Comparison of ENCODE assay signal across 8 mouse cellular contexts in genomic region chr19:16133721-16134570, GRCm38 (mm10). TPM values are rescaled to one million over a fixed set of nuclear protein-coding genes. Genes with fewer than 3 reads are reported as not detected.
DNase-seq lines count a peak whose midpoint lies in the region; ATAC-seq and TF ChIP-seq lines count a peak whose summit lies in the region.

No protein-coding gene starts in this region.

- intact Hi-C loops in gastrocnemius, postnatal 14 days (cut with DNase I; ENCODE audit: low total_unique reads) = no loop called here

- H3K27me3 ChIP-seq in heart, embryonic 11.5 days (ENCODE audit: control insufficient read depth, insufficient read depth, low read length) = no peaks in the 10 kb centered on the region
- no peaks in the 10 kb centered on the region for H3K27me3 ChIP-seq in limb, embryonic 12.5 days

- H3K4me1 ChIP-seq in ES-E14 (ENCODE audit: control insufficient read depth in 2 of 2, insufficient read depth in 2 of 2, low read length in 2 of 2, poor library complexity in 1 of 2) = peaks cover 2 to 6% of the 10 kb centered on the region in 2 experiments; a peak in 2 of 4 replicates
- H3K4me1 ChIP-seq in heart, embryonic 11.5 days (ENCODE audit: control insufficient read depth, insufficient read depth, low read length) = peaks cover 35% of the 10 kb centered on the region
- peaks cover 41% of the 10 kb centered on the region for H3K4me1 ChIP-seq in limb, embryonic 12.5 days (replicated peaks)

- no peaks in the 10 kb centered on the region for H3K36me3 ChIP-seq in ES-E14 (ENCODE audit: control insufficient read depth, insufficient read depth, low read length, poor library complexity, severe bottlenecking)
- H3K36me3 ChIP-seq in heart, embryonic 11.5 days (ENCODE audit: control insufficient read depth, insufficient read depth, low read length) = no peaks in the 10 kb centered on the region
- no peaks in the 10 kb centered on the region for H3K36me3 ChIP-seq in limb, embryonic 12.5 days

- peak; percentile 45 for ATAC-seq in cerebellum, adult (ENCODE audit: insufficient number of reproducible peaks, low FRiP score, low TSS enrichment)
- ATAC-seq in heart, embryonic 11.5 days (replicated peaks; ENCODE audit: insufficient number of reproducible peaks, low FRiP score, low TSS enrichment) = 0 out of 2 replicates have a peak, but pooled peaks have one; percentile 16
- no peak for ATAC-seq in limb, embryonic 12.5 days (ENCODE audit: insufficient number of reproducible peaks, insufficient read depth, low FRiP score, low TSS enrichment, low read depth)

- DNase-seq in cerebellum, postnatal 14 days = no peak
- no peak for DNase-seq in ES-E14 (ENCODE audit: low read depth, low spot score)
- peak; percentile 25 for DNase-seq in naive thymus-derived CD4-positive, alpha-beta T cell, adult 2 months (ENCODE audit: low read depth)
- no peak for DNase-seq in adrenal gland, adult 18-20 months (ENCODE audit: low spot score in 2 of 2)
- DNase-seq in gastrocnemius, postnatal 14 days = no peak

- peak overlapping the region; percentile 88 for H3K9ac ChIP-seq in ES-E14 (ENCODE audit: insufficient read depth, low read depth, low read length, poor library complexity, severe bottlenecking)
- H3K9ac ChIP-seq in heart, embryonic 11.5 days (ENCODE audit: low read depth, low read length) = peak overlapping the region; percentile 99
- H3K9ac ChIP-seq in limb, embryonic 12.5 days (replicated peaks) = peak overlapping the region; percentile 97

- H3K27ac ChIP-seq in ES-E14 (ENCODE audit: insufficient read depth, low read depth, low read length, poor library complexity, severe bottlenecking) = no peak overlapping the region
- peak overlapping the region; percentile 98 for H3K27ac ChIP-seq in heart, embryonic 11.5 days (ENCODE audit: low read depth, low read length)
- H3K27ac ChIP-seq in limb, embryonic 12.5 days = peak overlapping the region; percentile 98

- in situ Hi-C loops in ES-E14 (cut with MboI; ENCODE audit: low sequenced_read_pairs in 2 of 2, unreplicated experiment in 2 of 2) = no loop called here

- no peaks in the 10 kb centered on the region for H3K9me3 ChIP-seq in ES-E14 (ENCODE audit: control insufficient read depth, insufficient read depth, low read depth, low read length)
- no peaks in the 10 kb centered on the region for H3K9me3 ChIP-seq in heart, embryonic 11.5 days (replicated peaks; ENCODE audit: control insufficient read depth, low read length)
- no peaks in the 10 kb centered on the region for H3K9me3 ChIP-seq in limb, embryonic 12.5 days

- peak overlapping the region; percentile 94 to 96 for H3K4me3 ChIP-seq in ES-E14 (ENCODE audit: insufficient read depth in 1 of 2, low read depth in 1 of 2, low read length in 2 of 2, poor library complexity in 1 of 2, severe bottlenecking in 1 of 2)
- peak overlapping the region; percentile 86 for H3K4me3 ChIP-seq in heart, embryonic 11.5 days (ENCODE audit: low read depth, low read length)
- H3K4me3 ChIP-seq in limb, embryonic 12.5 days (replicated peaks) = peak overlapping the region; percentile 95

- H3K4me2 ChIP-seq in heart, embryonic 11.5 days = peak overlapping the region; percentile 78
- peak overlapping the region; percentile 73 for H3K4me2 ChIP-seq in limb, embryonic 12.5 days

- WGBS in heart, embryonic 11.5 days (ENCODE audit: insufficient replicate concordance) = 15% methylated on average over 25 of the region's 25 CpGs
- WGBS in limb, embryonic 12.5 days = 12% methylated on average over 25 of the region's 25 CpGs

TF ChIP-seq in ES-E14, 5 proteins besides CTCF, POLR2A, EP300 and RAD21:
- TF ChIP-seq ZNF384 (IDR thresholded peaks at IDR 0.05; ENCODE audit: low read depth, low read length) (no peak), MAFK (IDR thresholded peaks at IDR 0.05; ENCODE audit: insufficient read depth, low read depth, low read length) (no peak), HCFC1 (IDR thresholded peaks at IDR 0.05; ENCODE audit: borderline replicate concordance, insufficient read depth, low read length) (no peak), ZC3H11A (IDR thresholded peaks at IDR 0.05; ENCODE audit: borderline replicate concordance, low read depth, low read length) (no peak), CHD2 (IDR thresholded peaks at IDR 0.05; ENCODE audit: low read depth, low read length) (no peak)

RNA-seq across cellular contexts. Expression of gene Gnaq, which starts 1.3 kb away (rescaled TPM):
- 17.8 and 18.1 TPM in 2 replicates for total RNA-seq in ES-E14 (2012; rRNA removed)
- 9.2 and 13.1 TPM in 2 replicates for polyA plus RNA-seq in heart, embryonic 11.5 days (2014; fragmentation: Nextera tagmentation; extraction: Ambion mirVana)
- polyA plus RNA-seq in limb, embryonic 12.5 days (2016; fragmentation: Nextera tagmentation; extraction: Ambion mirVana) = 23.8 and 25.9 TPM in 2 replicates
- 10 to 100 TPM; 47.2 to 53.6 TPM for total RNA-seq in adrenal gland, adult 18-20 months (2021)
- total RNA-seq in gastrocnemius, postnatal 14 days (2021) = 10 to 100 TPM; 15.8 to 20.3 TPM
